Mouse (Mus musculus) heart, postnatal 10 days (tissue): Measurements from ENCODE around the gene Gpc5. TPM values are rescaled to one million over a fixed set of nuclear protein-coding genes. Genes with fewer than 3 reads are reported as not detected.

Experiments
- DNase-seq, 2 experiments: peaks; one replicate each; pipeline ENCODE4 v3.0.0; 2021
- intact Hi-C: fragments of 180-260 bp; cut with DNase I; formaldehyde crosslinking; loops from one replicate; pipeline ENCODE4 v1.15.1; 2025
- total RNA-seq, 2 experiments: library from RNA; stranded (reverse); gene quantifications; 2 replicates each; pipeline ENCODE4 v1.2.3; 2021

Gene Gpc5
- total RNA-seq, 2 experiments from 2014 or later: not detected

DNA sequence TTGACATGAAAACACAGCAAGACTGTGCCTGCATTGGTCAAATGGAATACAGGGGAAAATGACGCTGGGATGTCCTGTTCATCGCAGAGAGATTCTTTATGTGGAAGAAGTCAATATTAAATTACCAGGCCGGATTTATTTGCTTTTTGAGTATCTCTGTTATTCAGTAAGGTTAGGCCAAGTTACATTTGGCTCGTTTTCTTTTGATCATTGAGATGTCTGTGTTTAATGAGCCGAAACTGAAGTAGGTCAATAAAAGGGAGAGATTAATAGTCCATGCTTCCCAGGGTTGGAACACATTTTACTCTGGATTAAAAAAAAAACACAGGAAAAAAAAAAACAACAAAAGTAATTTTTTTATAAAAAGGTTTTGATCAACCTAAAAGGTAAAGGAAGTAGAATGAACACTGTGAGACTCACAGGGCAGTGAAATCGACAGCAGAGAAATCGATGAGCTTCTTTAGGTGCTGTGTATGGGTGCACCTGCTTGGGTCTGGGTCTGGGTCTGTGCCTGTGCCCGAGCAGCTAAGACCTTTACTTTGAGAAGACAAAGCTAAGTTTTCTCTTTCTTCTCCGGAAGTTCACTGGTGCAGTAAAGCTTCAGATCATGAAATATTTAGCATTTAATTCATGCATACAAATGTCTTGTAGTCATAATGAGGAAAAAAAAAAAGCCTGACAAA, 8.7 kb downstream of the Gpc5 start:
- intact Hi-C loops: no loop called here

DNA sequence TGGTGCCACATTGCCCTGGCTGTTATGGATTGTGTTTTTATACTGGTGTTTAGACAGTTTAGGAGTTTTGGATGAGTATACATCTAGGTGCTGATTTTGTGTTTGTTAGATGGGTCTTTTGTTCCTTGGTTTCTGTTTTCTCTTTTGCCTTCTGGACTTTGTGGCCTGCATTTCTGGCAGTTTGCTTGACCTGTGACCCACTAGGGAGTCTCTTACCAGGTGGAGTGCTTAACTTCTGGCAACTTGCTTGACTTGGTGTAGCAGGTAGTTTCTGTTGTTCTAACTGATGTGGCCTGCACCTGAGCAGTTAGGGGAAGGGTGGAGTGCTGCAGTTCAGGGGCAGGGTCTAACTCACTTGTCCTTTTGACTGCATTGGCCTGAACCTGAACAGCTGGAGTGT, 14.3 kb downstream of the Gpc5 start:
- DNase-seq: no peak
- intact Hi-C loops: no loop called here

More for the DNA sequence above, 8.7 kb downstream of the Gpc5 start:
- DNase-seq: no peak

DNA sequence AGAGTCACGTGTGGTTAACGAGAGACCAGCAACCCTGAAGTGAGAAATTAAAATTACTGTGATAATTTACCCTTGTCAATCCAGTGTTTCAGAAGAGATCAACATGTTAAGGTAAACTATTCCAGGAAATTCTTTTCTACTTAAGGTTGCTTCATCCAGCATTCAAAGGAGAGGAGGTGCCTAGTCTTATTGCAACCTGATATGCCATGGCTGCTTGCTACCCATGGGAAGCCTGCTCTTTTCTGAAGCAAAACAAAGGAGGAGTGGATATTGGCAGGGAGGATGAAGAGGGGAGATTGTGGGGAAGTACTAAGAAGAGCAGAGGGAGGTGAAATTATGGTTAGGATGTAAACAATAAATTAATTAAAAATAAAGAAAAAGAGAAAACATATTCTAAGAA, 15.5 kb downstream of the Gpc5 start:
- no peak for DNase-seq
- intact Hi-C loops: no loop called here

DNA sequence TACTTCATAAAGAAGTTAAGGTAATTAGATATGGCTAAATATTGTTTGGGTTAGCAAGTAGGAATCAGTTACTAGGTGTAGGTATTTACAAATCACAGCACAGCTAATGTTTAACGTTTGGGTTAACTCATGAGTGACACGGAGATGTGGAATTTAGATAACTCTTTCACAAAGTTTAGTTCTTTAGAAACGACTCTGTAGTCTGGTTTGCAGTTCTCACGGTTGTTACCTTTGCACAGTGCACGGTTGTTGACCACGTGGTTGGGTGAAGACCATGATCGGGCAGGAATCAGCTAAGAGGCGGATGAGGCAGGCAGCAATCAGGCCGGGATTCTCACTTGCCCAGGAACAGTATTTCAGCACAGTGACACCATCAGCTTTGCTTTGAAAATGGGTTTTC, 26.6 kb downstream of the Gpc5 start:
- intact Hi-C loops: no loop called here
- DNase-seq: no peak

DNA sequence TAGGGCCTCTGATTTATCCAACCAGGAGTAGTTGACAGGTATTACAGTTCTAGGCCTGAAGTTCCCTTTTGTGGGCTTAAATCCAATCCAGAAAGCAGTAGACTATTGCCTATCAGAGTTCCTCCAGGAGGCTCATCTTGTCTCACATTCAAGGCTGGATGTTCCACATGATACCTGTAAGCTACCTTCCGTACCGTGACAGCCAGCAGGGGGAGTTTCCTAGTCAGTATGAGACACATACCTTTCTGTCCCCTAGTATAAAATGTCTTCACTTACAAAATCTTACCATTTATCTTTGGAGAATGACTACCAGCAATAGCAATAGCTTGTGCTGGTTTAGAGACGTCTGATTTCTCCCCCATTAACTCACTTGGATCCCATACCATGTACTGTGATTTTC, 56.8 kb downstream of the Gpc5 start:
- no peak for DNase-seq
- intact Hi-C loops: no loop called here

DNA sequence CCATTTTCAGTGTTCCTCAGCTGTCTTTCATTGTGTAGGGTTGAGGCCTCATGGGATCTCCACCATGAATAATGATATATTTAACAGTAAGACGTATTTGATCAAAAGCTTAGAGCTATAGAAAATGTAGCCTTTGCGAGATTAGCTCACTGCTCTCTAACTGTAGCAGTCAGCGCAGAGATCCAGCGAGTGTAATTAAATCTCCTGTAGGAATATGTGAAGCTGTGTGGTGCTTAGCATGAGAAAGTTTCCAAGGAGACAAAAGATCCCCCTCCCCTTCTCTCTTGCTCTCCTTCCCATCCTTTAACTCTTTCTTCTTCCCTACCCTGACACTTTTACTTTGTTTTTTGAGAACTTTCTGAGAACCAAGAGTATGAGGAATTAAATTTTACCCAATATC, 64.6 kb downstream of the Gpc5 start:
- intact Hi-C loops: no loop called here
- DNase-seq: no peak

DNA sequence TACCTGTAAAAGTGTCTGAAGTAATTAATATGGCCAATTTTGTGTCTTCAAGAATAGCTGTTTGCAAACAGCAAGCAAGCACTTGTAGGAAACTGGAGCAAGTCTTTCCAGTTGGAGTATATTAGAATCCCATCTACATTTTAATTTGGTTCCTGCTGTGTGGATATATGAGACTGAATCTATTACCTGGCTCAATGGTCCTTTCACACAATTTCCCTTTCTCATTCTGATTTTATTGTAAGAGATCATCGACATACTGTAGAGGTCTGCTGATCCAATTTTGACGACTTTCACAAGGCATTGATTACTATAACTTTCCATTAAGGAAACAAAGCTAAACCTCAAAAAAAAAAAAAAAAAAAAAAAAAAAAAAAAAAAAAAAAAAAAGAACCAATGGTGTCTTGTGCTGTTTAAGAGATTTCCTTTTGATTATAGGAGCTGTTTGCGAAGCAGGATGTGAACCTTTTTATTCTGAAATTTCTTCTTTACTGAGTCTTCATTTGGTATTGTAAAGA, 85.4 kb downstream of the Gpc5 start:
- intact Hi-C loops: no loop called here
- no peak for DNase-seq

DNA sequence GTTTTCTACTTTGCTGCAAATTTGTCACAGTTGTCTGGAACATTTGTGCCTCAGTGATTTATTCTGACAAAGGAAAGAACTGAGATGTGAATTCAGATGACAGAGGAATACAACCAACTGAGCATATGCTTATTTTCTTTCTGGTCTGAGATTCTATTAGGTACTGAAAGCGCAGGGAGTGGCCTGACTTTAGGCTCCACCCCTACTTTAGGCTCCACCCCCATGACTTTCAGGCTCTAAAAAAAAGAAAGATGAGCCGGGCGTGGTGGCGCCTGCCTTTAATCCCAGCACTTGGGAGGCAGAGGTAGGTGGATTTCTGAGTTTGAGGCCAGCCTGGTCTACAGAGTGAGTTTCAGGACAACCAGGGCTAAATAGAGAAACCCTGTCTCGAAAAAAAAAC, 87.9 kb downstream of the Gpc5 start:
- intact Hi-C loops: no loop called here

DNA sequence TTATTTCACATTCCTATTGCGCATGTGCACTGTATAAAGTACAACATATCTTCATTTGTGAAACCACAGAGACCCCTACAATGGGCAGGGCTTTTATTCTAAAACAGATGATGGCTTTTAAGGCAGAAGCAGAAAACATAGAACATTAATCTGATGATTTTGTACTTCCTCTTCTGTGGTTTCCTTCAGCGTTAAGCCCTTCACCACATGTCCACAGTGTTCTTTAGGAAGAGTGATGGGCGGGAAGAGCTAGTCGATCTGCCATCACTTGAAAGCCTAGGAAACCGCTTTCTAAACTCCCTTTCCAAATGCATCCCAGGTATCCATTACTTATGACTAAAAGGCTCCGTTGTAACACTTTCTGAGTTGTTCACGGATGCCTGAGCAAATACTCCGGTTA, 96.2 kb downstream of the Gpc5 start:
- intact Hi-C loops: no loop called here
- DNase-seq: no peak

More for the DNA sequence above, 87.9 kb downstream of the Gpc5 start:
- no peak for DNase-seq

DNA sequence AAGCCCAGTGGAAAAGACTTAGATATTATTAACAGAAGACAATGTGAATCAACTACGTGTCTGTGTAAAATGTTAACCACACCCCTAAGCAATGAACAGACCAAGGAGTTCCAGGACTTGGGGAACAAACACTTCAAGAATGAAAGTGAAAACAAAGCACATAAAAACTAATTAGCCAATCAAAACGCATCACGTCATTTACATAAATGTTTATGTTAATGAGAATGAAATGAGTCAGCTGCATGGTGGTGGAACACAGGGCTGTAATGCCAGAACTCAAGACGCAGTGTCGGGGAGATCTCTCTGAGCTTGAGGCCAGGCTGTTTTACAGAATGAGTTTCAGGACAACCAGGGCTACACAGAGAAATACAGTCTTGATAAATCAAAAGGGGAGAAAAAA, 136.1 kb downstream of the Gpc5 start:
- no peak for DNase-seq
- intact Hi-C loops: no loop called here

DNA sequence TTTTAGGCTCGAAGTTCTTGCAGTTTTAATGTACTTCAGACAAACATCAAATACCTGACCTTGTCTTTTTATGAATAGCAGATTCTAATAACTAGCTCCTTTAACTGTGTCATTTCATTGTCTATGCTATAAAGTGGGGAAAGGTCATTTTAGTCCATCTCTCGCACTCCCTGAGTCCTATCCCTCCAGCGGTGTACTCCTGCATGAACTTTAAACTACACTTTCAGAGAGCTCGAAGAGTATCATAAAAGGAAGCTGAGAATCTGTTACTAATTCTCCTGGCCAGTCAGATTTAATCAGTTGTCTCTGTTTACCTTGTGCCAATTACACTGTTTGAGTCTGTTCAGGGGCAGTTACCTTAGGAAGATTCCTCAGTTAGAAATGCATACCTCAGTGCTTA, 144.4 kb downstream of the Gpc5 start:
- DNase-seq: no peak
- intact Hi-C loops: no loop called here

DNA sequence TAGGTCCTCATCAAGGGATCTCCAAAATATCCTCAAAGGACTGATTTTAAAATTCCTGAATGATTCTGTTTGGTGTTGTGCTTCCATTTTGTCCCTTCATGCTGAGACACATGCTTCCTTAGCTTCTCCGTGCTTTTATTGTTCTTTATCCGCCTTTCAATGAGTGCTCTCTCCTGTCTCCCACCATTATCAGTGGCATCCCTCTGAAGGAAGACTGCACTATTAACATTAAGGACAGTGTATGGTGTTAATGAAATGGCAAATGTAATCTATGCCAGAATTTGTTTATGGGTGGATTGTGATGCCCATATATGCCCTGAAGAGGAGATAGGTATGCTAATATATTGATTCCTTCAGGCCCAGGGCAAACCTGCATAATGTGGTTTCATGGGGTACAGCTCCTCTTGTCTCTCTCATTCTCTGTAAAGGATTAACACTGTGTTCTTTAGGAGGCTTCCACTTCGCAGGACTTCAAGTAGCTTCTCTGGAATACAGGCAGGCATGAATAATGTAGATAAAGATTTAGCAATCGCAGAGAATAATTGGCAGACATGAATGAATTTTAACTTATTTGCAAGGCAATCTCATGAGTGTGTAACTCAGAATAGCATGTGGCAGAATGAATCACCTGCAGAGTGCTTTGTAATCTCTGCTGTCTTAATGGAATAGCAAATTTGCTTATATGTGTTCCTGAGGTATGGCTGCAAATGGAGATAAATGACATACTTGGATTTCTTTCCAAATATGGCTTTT, 148.8 kb downstream of the Gpc5 start:
- intact Hi-C loops: no loop called here
- DNase-seq: no peak

DNA sequence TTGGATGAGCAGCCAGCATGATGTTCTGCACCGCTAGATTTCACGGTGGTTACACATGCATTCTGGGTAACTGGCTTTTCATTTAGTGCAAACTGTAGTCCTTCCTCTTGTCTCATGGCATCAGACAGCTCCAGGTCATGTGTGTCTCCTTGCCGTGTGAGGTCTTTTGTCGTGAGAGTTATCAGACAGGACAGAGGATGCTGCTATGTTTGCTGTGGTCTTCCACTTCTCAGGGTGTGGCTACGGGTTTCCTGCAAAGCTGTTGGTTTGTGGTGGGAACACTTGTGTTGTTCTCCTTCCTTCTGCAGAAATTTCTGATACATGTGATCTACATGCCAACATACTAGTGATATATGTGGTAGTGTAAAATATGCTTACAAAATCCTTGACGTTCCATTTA, 158.5 kb downstream of the Gpc5 start:
- no peak for DNase-seq
- intact Hi-C loops: no loop called here

DNA sequence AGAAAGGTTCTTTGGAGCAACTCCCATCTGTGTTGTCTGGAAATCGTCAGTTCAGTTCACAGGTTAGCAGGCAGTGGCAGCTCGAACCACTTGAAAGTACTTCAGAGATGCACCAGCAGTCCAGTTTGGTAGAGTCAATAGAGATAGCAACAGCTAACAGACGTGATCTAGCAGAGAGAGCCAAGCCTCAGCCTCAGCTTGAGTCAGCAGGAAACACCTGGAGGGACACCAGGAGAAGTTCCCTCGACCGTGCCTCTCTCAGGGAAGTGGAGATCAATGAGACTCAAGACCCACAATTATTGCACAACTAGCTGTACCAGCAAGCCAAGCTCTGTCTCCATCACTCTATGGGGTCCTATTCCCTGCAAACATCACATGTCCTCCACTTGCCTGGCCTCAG, 159.8 kb downstream of the Gpc5 start:
- no peak for DNase-seq
- intact Hi-C loops: no loop called here

DNA sequence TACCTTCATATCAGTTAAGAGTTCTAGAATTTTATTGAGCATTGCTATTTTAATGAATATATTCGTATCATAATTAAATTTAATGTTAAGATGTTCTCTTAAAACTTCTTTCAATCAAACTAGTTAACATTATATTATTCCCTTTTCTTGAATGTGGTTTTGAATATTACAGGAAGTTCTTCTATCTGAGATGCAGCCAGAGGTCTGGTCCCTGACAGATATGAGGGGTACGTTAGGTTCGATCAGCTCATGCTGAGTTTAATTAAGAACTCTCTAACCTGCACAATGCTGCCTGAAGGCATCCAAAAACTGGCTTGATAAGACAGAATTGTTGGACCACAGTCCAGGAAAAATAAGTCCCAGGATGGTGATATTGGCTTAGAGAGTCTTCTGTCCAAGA, 161.1 kb downstream of the Gpc5 start:
- intact Hi-C loops: no loop called here
- no peak for DNase-seq

DNA sequence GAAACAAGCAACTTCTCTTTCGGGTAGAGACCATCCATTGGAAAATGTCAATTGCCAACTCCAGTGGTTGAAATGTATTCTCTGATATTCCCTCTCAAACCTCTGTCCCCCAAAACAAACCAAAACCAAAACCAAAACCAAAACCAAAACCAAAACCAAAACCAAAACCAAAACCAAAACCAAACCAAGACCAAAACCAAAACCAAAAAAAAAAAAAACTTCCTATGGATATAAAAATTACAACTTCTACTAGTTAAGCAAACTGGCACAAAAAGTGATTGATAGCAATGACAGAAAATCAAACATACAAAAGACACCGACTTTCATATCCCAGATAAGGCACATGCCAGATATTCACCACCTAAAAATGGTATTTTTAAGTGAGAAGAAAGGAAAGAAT, 161.7 kb downstream of the Gpc5 start:
- no peak for DNase-seq
- intact Hi-C loops: no loop called here

DNA sequence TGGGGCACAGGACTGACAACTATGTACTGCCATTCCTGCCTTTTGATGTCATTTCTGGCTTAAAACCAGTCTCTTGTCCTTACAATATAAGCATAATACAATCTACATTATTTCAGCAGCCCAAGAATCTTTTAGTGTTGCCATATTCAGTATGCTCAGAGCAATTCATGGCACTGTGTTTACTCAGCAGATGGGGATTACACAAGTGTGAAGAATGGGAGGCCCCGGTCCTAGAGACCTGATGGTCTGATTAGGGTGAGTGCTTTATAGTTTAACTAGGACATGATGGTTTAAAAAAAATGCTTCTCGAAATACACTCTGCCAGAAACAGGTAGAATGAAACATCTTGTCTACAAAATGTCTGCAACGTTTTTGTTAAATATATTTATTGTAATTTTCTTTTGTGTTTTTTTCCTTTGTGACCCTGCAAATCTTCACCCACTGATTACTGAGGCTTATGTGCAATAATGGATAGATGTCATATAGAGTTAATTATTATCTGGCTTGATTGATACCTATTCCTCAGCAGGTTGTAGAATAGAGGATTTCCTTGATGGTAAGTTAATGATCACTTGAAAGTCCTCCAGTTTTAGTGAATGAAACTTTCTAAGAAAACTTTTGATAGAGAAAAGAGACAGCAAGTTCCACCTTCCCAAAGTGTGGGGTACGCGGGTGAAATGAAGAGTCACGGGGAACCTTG, 177.8 kb downstream of the Gpc5 start:
- no peak for DNase-seq
- intact Hi-C loops: no loop called here

DNA sequence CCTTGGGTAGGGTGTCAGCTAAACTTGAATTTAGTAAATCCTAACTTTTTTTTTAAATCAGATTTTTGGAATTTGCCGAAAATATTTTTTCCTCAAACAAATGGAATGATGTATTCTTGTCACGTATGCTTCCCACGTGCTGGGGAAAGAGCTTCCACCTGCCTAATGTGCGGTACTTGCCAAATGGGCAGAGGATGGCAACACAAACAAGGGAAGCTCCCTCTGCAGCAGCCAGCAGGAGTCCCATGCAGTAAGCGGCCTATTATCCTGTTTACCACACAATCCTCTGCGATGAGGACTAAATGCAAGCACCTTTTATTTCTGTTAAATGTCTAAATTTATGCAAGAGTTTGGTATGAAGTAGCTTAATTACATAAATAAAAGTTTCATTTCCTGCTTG, 178.4 kb downstream of the Gpc5 start:
- no peak for DNase-seq

DNA sequence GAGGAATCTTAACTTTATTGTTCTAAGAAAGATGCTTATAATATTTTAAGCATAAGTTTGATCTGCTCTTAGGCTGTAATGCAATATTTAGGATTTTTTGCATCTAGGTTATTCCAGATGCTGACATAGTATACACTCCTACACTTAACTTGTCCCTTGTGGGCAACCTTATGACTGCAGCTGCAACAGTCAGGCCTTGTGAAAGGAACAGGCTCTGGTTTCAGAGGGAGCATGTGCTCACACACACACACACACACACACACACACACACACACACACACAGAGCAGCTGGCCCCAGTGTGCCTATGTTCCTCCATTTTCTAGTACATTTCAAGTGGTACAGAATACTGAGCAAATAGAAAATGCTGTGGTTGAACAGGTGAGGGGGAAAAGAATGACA, 190.8 kb downstream of the Gpc5 start:
- DNase-seq: no peak
- intact Hi-C loops: no loop called here

More for the DNA sequence above, 178.4 kb downstream of the Gpc5 start:
- intact Hi-C loops: no loop called here

DNA sequence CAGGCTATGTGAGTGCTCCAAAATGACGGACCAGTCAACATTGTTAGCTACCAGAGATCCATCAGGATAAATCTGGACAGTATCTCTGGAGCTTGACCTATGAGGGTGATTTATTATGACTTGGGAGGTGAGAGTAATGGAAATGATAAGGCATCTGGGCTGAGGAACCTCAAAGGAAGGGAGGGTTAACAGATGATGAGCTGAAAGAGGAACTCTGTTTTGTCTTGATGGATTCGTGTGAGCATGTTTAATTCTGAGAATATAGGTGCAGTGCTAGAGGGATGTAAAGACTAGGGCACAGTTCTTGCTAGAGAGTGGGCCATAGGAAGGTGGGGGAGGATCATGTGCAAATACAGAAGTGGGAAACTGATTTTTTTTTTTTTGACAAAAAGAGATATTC, 232.2 kb downstream of the Gpc5 start:
- DNase-seq: no peak
- intact Hi-C loops: no loop called here

DNA sequence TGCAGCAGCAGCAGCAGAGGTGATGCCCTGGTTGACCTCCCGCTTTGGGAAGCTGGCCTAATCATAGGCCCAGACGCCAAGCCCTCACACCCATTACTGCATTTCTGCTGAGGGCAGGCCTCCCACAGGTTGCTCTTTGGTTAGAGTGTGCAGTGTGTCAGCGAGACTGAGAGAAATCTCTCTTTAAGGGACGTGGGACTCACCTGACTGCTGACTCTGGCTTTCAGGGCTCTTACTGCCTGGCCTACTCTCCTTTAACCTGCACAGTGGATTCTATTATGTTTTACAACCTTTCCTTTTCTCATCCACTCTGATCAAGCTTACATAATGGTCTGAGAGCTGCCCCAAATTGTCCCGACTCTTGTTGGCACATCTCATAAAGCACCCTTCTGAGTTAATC, 234.4 kb downstream of the Gpc5 start:
- no peak for DNase-seq
- intact Hi-C loops: no loop called here

DNA sequence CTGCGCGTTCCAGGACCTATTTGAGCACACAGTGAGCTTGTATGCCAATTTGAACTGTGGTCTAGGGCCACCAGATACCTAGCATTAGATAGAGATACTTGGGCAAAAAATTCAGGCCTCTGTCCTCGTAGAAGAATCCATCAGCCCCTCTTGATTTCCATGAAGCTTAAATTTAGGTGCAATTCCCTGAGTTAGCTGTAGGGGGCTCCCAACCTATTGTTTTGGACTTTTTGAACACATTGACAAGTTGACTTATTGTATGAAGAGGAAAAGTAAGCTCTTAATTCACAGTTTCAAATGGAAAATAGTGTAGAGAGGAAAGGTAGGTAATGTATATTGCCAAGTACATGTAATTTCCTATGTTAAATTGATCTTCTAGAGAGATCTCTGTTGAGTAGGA, 247.1 kb downstream of the Gpc5 start:
- DNase-seq: no peak
- intact Hi-C loops: no loop called here
